Mouse (Mus musculus) kidney, postnatal 4 days (tissue): ENCODE results near the gene Wdr60.

Experiments used
- DNase-seq, 2 experiments: peaks; one replicate each; pipeline ENCODE4 v3.0.0; 2021; ENCODE audit warnings: mixed read lengths in 2 of 2

The Wdr60 gene

DNA sequence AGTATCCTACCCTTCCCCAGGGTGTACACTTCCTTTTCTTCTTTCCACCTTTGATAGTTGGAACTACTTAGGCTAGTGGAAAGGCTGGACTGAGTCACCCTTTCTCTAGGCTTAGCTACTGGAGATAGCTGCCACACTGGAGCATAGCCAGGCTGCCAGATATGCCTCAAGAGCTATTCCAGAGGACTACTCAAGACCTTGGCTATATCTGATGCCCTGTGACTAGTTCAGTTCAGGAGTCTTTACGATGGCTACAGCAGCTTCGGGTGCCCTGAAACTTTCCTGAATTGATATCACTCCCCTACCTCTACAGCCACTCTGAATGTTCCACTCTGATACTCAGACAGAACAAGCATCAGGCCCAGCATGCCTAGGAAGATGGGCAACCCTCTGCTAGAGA is 1.9 kb upstream of the Wdr60 start:
- no peak for DNase-seq

DNA sequence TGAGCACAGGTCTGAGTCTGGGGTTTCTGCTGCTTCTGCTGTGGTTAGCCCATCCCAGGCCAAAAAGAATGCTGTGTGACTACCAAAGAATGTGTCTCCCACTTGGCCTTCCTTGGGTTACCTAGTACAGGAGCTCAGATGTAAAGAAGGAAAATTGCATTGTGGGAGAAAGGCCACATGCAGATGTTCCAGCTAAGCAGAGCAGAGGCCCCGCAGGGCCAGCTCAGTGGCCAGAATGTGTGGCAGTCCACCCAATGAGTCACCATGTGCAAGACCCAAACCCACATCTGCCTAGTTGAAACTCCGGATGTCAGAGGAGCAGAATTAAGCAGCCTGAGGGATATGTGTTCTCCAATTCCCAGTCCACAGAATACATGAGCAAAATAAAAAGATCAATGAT is 4.5 kb downstream of the Wdr60 start:
- DNase-seq: no peak

DNA sequence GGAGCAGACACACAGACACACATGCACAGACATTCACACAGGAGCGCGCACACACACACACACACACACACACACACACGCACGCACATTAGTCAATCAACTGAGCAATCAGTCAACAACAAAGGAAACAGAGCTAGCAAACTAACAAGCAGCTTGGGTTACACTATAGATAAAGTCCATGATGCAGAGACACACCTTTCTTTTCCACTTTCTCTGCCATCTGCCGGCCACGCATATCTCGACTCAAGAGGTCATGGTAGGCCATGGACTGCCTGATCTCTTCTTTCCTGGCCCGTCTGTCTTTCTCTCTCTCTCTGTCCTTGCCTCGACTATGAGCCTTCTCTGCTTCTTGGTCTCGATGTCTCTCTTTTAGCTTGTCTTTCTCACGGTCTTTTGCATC is 7.2 kb downstream of the Wdr60 start:
- no peak for DNase-seq

DNA sequence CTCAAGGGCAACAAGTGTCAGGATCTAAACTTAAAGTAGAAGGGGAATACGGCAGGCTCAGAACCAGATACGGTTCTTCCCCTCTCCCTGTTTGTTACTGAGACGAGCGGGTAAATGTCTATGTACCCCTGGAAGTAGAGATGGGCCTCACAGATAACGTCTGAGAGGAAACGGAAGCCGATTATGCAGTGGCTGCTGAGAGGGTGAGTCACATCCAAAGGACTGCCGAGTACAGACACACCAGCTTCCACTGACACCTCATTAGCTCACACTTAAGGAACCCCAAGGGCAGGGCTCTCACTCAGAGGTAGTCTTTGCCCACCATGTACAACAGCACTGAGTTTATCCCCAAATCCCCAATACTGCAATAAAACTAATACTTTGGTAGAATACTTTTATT is 8.2 kb downstream of the Wdr60 start:
- DNase-seq: no peak

DNA sequence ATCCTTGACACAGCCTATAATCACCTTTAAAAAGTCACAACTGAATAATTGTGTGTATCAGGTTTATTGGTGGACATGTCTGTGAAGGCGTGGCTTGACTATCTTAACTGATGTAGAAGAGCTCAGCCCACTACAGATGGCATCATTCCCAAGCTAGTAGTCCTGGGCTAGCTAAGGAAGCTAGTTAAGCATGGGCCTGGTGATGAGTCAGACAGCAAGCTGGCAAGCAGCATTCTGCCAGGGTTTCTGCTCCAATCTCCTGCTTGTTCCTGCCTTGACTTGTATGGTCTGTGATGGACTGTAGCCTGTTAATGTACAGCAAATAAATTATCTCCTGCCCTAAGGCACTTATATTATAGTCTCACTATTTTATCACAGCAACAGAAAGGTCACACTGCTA is 18.2 kb downstream of the Wdr60 start:
- DNase-seq: no peak

DNA sequence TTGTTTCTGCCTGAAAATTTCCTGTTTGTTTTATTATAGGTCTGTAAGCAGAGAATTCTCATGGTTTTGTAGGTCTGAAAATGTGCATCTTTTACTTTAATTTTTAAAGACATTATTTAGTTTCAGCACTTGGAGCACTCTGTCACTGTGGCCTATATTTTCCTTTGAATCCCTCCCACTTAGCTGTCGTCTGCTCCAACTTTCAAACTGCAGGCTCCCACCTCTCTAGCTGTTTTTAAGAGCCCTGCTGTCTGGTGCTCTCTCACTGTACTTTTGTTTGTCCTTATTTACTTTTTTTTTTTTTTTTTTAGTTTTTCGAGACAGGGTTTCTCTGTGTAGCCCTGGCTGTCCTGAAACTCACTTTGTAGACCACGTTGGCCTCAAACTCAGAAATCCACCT is 24.0 kb downstream of the Wdr60 start:
- no peak for DNase-seq

DNA sequence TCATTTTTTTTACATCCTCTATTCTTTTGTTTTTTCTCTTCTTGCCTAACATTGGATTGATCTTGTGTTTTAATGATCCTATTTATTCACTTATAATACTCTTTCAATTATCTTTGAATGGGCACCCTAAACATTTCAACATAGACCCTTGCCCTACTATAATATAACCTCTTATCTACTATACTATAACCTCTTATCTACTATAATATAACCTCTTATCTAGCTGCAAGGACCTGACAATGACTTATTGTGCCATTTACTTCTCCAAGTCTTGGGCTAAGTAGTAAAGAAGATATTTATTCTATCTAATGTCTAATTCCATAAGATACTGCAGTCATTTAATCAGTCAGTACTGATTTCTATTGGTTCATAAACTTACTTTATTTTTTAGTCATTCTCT is 24.5 kb downstream of the Wdr60 start:
- DNase-seq: no peak

DNA sequence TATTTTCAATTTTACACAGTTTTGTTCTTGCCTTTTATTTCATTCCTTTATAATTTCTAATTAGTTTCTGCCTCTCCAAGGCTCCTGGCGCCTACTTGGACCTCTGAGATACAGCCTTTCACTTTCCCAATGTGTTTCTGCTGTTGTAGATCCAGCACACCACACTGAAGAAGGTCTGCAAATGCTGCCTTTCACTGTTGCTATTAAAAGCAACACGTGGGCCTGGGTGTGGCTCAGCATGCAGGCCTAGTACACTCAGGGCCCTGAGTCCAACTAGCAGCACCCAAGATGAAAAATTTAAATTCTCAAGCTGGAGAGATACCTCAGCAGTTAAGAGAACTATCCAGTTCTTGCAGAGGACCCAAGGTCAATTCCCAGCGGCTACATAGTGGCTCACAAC is 26.2 kb downstream of the Wdr60 start:
- no peak for DNase-seq

DNA sequence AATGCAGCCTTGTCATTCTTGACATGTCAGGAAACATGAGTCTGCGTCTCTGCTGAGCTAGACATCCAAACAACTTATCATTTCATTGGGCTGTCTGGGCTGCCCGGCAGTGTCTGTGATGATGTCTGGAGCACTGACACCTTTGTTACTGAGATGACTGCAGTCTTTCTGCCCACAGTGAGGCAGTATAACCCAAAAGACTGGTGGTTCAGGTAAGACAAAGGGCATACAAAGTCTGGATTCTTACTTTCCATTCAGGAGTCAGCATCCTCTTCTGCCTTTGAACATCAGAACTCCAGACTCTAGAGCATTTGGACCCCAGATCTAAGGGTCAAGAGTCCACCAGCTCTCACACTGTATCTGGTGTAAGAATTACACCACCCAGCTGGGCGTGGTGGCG is 27.5 kb downstream of the Wdr60 start:
- DNase-seq: no peak

DNA sequence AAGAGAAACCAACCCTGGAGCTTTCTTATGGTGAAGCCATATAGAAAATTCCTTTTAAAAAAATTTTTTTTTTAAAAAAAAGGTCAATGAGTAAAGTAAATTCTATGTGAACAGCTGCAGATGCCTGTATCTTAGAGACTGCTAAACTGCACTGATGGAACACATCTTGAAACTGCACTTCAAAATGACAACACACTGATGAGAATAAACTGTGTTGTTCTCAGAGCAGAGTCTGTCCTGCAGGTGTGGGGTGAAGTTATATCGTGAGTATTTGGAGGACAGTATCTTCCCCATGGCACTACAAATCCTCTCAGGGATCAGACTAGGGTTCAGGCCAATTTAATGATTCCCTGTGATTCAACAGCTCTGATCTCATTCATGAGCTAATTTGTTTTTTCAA is 30.8 kb downstream of the Wdr60 start:
- DNase-seq: no peak

DNA sequence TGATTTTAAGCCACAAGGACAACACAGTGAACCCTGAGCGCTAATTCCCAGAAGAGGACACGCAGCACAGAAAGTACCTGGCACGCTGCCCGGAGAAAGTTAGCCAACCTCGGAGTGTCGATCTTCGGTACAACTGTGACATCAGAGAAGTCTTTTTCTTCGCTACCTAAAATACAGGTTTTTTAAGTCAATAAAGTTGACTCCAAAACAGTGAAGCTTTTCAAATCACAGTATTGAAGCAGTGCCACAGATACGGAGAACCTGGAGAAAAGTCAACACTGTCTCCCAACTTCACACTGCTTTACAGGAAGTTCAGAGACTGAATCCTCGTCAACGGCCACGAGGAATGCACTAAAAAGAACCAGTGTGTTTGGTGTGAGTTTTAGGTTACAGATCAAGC is 31.2 kb downstream of the Wdr60 start:
- DNase-seq: peak; percentile 80 to 84

DNA sequence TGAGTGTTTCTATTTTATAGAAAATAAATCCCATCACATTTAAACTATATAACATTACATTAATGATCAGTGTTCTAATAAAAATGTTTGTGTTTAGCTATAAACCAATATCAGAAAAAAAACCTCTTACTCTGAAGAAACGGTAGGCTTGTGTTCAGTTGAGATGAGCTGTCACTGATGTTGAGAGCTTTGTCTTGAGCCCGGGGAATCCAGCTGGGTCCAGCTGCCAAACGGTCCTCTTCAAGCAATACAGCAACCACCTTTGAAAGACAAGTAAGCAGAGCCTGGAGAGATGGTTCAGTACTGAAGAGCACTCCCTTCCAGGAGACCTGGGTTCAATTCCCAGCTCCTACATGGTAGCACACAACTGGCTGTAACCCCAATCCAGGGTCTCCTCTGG is 33.4 kb downstream of the Wdr60 start:
- no peak for DNase-seq

DNA sequence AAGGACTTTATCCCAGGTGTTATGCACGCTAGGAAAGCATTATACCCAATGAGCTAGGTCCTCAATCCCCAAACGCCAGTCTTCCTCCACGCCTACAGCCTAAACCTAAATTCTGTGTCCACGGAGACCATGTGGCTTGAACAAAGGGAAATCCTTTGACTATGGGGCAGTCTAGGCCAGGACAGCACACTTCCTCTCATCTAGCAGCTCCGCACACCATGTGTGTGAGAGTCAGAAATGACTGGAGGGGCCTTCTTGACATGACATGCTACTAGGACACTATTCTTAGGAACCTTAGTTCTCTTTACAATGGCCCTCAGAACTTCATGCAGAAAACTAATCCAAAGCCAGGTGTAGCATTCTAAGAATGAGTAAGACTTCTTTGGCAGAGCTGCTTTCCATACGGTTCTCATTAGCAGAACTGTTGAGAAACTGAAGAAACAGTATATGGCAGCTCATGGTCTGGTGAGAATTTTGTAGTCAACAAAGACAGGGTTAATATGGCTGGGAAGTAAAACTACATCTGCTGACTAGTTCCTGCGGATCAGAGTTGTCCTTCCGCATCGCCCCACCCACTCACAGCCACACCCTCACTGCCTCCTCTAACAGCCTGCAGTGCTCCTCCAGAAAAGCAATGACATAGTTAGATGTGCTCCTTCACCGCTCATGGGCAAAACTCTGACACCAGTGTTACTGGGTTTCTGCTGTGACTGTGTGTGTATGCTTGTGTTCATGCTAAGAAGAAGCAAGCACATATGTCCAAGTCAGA is 36.3 kb downstream of the Wdr60 start:
- no peak for DNase-seq

DNA sequence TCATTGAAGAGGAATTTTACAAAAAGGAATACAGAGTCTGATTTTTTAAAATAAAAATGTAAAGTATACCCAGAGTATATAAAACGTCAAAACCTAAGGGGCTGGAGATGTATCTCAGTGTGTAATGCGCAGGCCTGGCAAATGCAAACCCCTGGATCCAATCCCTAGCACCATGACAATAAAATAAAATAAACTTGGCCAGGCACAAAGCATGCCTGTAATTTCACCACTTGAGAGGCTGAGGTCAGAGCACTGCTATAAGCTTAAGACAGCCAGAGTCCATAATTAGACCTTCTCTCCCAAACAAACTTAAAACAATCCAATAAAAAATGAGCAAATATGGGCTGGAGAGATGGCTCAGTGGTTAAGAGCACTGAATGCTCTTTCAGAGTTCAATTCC is 39.7 kb downstream of the Wdr60 start:
- no peak for DNase-seq

DNA sequence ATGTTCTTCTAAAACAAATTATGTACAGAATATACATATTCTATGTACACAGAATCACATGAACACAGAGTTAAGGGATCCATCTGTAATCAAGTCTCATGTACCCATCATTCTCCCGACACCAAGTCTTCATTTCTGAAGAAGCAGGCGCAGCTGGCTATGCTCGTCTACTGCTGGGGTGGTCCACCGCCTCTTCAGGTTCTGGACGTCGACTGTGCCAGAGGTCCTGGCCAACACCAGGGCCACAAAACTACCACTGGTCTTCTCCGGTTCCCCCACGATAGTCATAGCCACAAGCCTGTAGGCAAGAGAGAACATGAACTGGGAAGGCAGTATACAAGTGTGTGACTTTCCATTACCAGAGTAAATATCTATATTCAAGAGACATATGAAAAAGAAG is 55.3 kb downstream of the Wdr60 start:
- no peak for DNase-seq

DNA sequence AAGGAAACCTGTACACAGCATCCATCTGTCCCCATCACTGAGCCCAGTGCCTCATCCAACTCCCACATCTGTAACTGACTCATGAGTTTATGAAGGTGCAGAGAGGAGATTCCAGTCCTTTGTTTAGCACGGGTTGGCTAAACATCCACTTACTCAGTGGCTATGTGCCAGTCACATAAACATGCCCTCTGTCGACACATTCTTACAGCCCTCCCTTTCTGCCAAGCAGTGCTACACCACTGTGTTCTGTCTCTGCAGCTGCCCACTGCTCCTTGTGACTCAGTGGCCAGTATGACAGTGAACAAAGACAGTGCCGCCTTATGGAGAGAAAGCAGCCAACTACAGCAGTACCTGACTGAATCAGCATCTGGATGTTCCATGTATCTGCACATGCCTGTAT is 57.1 kb downstream of the Wdr60 start:
- no peak for DNase-seq

DNA sequence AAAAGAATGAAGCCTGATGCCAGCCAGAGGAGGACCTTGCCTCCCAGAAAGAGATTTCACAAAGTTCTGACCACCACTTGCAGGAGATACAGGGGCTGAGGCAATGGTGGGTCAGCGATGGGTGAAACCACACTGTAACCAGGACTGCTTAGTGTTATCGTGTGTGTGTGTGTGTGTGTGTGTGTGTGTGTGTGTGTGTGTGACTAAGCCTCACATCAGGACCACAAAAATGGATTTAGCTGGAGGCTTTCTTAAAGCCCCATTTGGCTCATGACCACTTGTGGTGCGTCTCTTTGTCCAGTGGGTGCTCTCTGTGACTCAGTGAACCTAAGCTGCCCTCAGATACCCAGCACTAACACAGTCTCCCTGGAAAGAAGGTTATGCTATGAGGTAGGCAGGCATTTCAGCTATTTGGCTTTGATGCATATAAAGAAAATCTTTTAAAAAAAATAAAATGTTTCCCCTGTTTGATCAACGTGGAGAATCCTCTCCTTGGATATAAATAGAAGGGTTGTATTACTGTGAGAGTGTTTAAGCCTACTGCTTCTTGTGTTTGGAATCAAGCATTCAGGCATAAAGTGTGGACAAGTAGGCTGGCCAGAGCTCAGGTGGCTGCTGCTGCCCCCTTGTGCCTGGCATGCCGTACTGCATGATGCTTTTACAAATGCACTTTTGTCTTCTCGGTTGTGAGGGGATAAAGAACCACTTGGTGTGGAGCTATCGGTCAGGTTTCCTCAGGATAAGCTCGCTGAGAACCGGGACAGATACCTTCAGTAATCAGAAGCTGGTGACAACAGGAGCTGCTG is 60.4 kb downstream of the Wdr60 start:
- DNase-seq: peak; percentile 80

DNA sequence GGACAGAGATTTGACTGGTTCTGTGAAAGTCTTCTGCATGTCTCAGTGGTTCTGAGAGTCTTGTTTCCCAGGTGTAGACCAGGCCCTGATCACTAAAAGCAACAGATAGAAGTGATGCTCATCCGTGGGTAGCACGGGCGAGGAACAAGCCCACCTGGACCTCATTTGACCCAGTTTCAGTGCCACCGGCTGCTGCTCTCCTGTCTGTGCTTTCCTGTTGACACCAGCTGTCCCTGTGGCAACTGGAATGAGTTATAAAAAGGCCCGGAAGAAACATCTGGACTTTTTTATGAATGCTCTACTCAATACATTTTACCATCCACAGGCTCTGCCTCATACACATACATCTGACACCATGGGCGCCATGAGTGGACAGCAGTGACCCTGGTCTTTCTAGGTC is 64.0 kb downstream of the Wdr60 start:
- DNase-seq: no peak

DNA sequence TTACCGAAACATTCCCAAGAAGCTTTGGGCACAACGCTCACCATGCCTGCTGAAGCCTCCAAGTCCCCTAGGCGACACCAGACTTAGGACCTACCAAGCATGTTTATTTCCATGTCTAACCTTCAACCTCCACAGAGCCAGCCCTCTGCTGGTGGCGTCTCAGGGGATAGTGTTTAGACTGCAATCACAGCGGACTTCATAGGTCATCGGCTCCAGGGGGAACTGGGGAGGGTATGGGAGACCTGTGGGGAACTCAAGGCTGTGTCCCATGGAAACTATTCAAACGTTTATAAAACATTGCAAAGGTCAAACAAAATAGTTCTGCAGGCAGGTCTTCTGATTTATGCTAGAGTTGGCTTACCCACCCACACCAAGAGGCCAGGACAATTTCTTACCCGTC is 66.6 kb downstream of the Wdr60 start:
- no peak for DNase-seq

DNA sequence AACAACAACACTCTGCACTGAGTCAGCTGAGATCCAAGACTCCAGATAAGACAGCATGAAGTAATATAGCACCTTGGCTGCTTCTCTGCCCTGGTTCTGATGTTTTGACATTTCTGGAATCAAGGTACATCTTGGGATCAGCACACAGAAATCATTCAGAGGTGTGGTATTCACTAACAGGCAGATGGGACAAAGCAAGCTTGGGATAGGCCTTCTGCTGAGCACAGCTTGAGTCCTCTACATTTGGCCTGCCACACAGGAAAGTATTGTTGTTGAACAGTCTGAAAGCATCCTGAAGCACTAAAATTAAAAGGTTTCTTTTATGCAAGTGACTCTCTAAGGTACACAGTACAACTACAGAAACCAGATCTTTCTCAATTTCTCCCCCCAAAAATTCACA is 68.2 kb downstream of the Wdr60 start:
- DNase-seq: no peak

DNA sequence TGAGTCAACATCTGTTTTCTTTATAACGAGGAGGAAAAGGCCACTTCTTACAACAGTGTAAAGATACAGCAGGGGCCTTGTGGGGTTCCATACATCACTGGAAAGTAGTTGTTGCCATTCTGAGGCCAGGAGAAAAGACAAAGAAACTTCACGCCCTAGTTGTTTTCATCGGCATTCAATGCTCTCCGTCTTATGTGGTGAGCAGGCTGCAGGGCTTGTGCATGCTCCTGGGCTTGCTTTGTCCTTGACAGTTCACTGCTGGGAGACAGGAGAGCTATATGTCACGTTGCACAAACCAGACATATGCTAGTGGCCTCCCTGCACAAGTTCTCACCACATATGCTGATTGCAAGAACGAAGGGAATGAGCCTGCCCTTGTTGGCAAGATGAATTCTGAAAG is 68.9 kb downstream of the Wdr60 start:
- no peak for DNase-seq

DNA sequence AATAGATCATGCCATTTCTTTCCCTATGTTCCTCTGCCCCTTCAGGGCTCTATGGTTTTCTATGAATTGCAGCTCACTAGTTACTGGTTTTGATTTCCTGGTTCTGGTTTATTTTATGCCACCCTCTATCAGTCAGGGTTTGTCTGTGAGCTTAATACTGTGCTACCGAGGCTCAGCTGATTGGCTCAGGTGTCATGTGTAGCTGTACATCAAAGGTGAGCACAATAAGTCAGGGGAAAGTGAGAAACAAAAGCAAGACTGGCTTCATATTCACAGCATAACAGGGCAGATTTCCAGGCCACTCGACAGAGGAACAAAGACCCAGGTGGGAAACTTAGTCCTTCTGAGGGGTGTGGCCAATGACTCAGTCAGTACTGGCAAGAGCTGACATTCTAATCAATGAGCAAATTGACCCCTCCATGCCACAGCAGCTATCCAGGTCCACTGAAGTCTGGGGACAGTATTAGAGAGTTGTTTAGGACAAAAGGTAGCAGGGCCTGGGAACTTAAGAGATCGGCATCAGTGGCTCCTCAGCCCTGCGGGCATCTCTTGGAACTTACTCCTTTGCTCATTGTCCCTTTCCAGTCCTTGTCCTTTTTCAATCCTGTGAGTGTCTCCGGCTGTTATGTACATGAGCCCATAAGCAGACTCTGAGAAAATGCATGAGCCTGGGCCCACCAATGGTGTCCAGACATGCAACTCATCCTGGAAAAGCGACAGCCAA is 79.4 kb downstream of the Wdr60 start:
- DNase-seq: no peak

DNA sequence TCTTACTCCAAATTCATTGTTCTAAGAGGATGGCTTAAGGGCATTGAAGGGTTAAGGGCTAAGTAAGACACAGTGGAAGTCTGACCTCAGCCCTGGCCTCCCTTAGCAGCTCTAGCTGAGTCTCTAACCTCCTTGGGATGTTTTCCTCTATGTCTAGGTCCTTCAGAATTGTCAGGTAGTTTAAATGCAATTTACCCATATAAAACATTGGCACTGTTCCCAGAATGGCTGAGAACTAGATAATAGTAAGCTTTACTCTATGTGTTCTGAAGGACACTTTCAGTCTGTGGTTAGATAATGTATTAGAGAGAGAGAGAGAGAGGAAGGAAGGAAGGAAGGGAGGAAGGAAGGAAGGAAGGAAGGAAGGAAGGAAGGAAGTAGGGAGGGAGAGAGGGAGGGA is 80.4 kb downstream of the Wdr60 start:
- DNase-seq: no peak
